Mouse (Mus musculus): Measurements from ENCODE around the gene Rora.

The Rora gene

GRCm38 (mm10) chr9:68823292-68823691, 169.7 kb downstream of the Rora start:
- DNase-seq, result no peak

- DNase-seq, result no peak
Measured at GRCm38 (mm10) chr9:68825107-68825506, 171.5 kb downstream of the Rora start.

GRCm38 (mm10) chr9:68825841-68826240, 172.3 kb downstream of the Rora start:
- DNase-seq, result no peak

GRCm38 (mm10) chr9:68827441-68827840, 173.9 kb downstream of the Rora start:
- DNase-seq, result no peak

- DNase-seq, result peak; percentile 5 to 9
Measured at GRCm38 (mm10) chr9:68829903-68830302, 176.3 kb downstream of the Rora start.

- DNase-seq, result no peak
Measured at GRCm38 (mm10) chr9:68833323-68833722, 179.7 kb downstream of the Rora start.

- DNase-seq, result no peak
Measured at GRCm38 (mm10) chr9:68835037-68835649, 181.6 kb downstream of the Rora start.

- DNase-seq, result no peak
Measured at GRCm38 (mm10) chr9:68842134-68842892, 188.7 kb downstream of the Rora start.

GRCm38 (mm10) chr9:68845556-68845955, 192.0 kb downstream of the Rora start:
- DNase-seq, result no peak

- DNase-seq, result no peak
Measured at GRCm38 (mm10) chr9:68850321-68850720, 196.7 kb downstream of the Rora start.

- DNase-seq, result no peak
Measured at GRCm38 (mm10) chr9:68852201-68852600, 198.6 kb downstream of the Rora start.

- DNase-seq, result no peak
Measured at GRCm38 (mm10) chr9:68852934-68853333, 199.3 kb downstream of the Rora start.

GRCm38 (mm10) chr9:68859500-68859899, 205.9 kb downstream of the Rora start:
- DNase-seq, result no peak

- no peak for DNase-seq
Measured at GRCm38 (mm10) chr9:68866317-68866716, 212.7 kb downstream of the Rora start.

- no peak for DNase-seq
Measured at GRCm38 (mm10) chr9:68873838-68874237, 220.3 kb downstream of the Rora start.

- DNase-seq, result no peak
Measured at GRCm38 (mm10) chr9:68874544-68874943, 221.0 kb downstream of the Rora start.

GRCm38 (mm10) chr9:68875791-68876190, 222.2 kb downstream of the Rora start:
- no peak for DNase-seq

GRCm38 (mm10) chr9:68876289-68876688, 222.7 kb downstream of the Rora start:
- no peak for DNase-seq

- DNase-seq, result no peak
Measured at GRCm38 (mm10) chr9:68881896-68882295, 228.3 kb downstream of the Rora start.

GRCm38 (mm10) chr9:68883005-68883404, 229.4 kb downstream of the Rora start:
- DNase-seq, result peak; percentile 21 to 33

GRCm38 (mm10) chr9:68883687-68884086, 230.1 kb downstream of the Rora start:
- DNase-seq, result no peak

GRCm38 (mm10) chr9:68884451-68885035, 231.0 kb downstream of the Rora start:
- peak; percentile 53 to 62 for DNase-seq

- DNase-seq, result peak; percentile 19 to 29
Measured at GRCm38 (mm10) chr9:68888670-68889069, 235.1 kb downstream of the Rora start.

GRCm38 (mm10) chr9:68891431-68891830, 237.8 kb downstream of the Rora start:
- no peak for DNase-seq
